Mouse (Mus musculus) liver, embryonic 14.5 days (tissue): ENCODE data around the gene Trpv5. TPM values are rescaled to one million over a fixed set of nuclear protein-coding genes. Genes with fewer than 3 reads are reported as not detected.

Experiments
- ATAC-seq: fragments of 200-750 bp; cut with Nextera tagmentation; 2 replicates; pipeline ENCODE4 v1.8.0; 2017; ENCODE audit warnings: moderate number of reproducible peaks, mild to moderate bottlenecking, moderate library complexity; ENCODE audit not compliant: insufficient read depth
- DNase-seq, 3 experiments: peaks; one replicate each; pipeline ENCODE4 v3.0.0-alpha.2; 2012 to 2013; ENCODE audit warnings: low read depth in 3 of 3, low spot score in 3 of 3
- H3K27ac ChIP-seq: fragments of 300-500 bp; sonication (generic); 2 replicates; pipeline ENCODE4 v1.5.1; 2014; ENCODE audit warnings: moderate library complexity, mild to moderate bottlenecking, control low read depth, inconsistent platforms
- H3K27me3 ChIP-seq: fragments of 300-500 bp; sonication (generic); 2 replicates; pipeline ENCODE4 v1.6.1; 2014; ENCODE audit warnings: mild to moderate bottlenecking, low read length, moderate library complexity; ENCODE audit not compliant: control insufficient read depth, insufficient read depth
- H3K36me3 ChIP-seq: fragments of 300-500 bp; sonication (generic); replicated peaks from 2 replicates; pipeline ENCODE4 v1.6.1; 2014; ENCODE audit warnings: low read depth; ENCODE audit not compliant: control insufficient read depth, insufficient read depth
- H3K4me1 ChIP-seq, 2 experiments: fragments of 200-500 bp in 1 of 2; fragments of 300-500 bp in 1 of 2; sonication (generic) in 1 of 2; replicated peaks; 2 replicates each; pipeline ENCODE4 v1.6.1; 2012 to 2014; ENCODE audit warnings: antibody characterized with exemption in 1 of 2, inconsistent platforms in 1 of 2, low read length in 1 of 2; ENCODE audit not compliant: control insufficient read depth in 2 of 2, insufficient read depth in 2 of 2
- H3K4me2 ChIP-seq: fragments of 300-500 bp; sonication (generic); 2 replicates; pipeline ENCODE4 v1.6.1; 2014; ENCODE audit warnings: low read depth, mild to moderate bottlenecking, control low read depth, moderate library complexity
- H3K4me3 ChIP-seq, 2 experiments: fragments of 200-500 bp in 1 of 2; fragments of 300-500 bp in 1 of 2; sonication (generic) in 1 of 2; 2 replicates each; pipeline ENCODE4 v1.5.1; 2012 to 2014; ENCODE audit warnings: low read depth in 2 of 2, low read length in 2 of 2, mild to moderate bottlenecking in 2 of 2, control low read depth in 1 of 2, inconsistent platforms in 1 of 2, moderate library complexity in 1 of 2; ENCODE audit not compliant: insufficient read depth in 1 of 2
- H3K9ac ChIP-seq: fragments of 300-500 bp; sonication (generic); replicated peaks from 2 replicates; pipeline ENCODE4 v1.6.1; 2014; ENCODE audit warnings: mild to moderate bottlenecking, control low read depth, moderate library complexity
- H3K9me3 ChIP-seq: fragments of 300-500 bp; sonication (generic); 2 replicates; pipeline ENCODE4 v1.6.1; 2016; ENCODE audit warnings: low read length, mixed read lengths; ENCODE audit not compliant: control insufficient read depth
- CTCF ChIP-seq: IDR thresholded peaks from 2 replicates; pipeline ENCODE4 v1.5.1; 2016; ENCODE audit warnings: antibody characterized with exemption, low read depth, control low read depth
- EP300 ChIP-seq: IDR thresholded peaks from 2 replicates; pipeline ENCODE4 v1.6.1; 2016; ENCODE audit warnings: antibody characterized with exemption, low read depth
- WGBS: fragments of 180-500 bp; shearing (Covaris S2); extraction: QIAGEN DNeasy Blood & Tissue Kit; methylation state at CpG from one replicate; pipeline ENCODE4 v1.1.7; 2014; ENCODE audit not compliant: insufficient replicate concordance; 5-methylcytosine and 5-hydroxymethylcytosine counted together
- polyA plus RNA-seq, 2 experiments: library from polyadenylated mRNA; depleted of rRNA in 1 of 2; stranded (reverse) in 1 of 2; unstranded in 1 of 2; fragments of >200 nt; fragmentation: Nextera tagmentation in 1 of 2; extraction: Ambion mirVana in 1 of 2; gene quantifications; 2 replicates each; pipeline versions ENCODE4 v1.2.1 to v1.2.3; 2012 to 2014

Trpv5 gene
- polyA plus RNA-seq, 2 experiments, result 0.05 to 0.31 TPM

DNA sequence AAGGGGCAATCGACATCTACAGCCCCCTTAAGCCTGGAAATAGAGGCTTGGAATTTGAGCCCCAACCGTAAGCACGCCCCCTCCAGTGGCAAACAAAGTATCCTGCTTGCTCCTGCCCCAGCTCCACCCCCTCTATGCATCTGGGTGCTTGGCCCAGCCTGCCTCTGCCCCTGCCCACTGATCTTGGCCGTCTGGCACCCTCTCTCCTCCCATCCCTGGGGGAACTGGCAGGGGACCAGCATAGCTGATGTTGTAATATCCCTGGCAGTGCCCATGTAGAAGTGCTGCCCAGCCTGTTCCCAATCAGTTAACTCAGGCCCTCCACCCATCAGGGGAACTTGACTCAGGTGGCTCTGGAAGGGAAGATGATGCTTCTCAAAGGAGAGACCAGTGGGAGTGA lies 74.4 kb downstream of the Trpv5 start:
- no peaks in the 10 kb centered on the region for H3K36me3 ChIP-seq
- H3K27me3 ChIP-seq, result no peaks in the 10 kb centered on the region; the same call in 1 of the 2 replicates
- no peak overlapping the region for H3K9ac ChIP-seq
- no peak overlapping the region for H3K27ac ChIP-seq
- no peaks in the 10 kb centered on the region for H3K4me1 ChIP-seq
- TF ChIP-seq EP300 (no peak), CTCF (no peak)
- DNase-seq (no peak), ATAC-seq (no peak)
- H3K4me2 ChIP-seq, result no peak overlapping the region
- WGBS, result 12% methylated on average over 4 of the region's 4 CpGs
- H3K9me3 ChIP-seq, result no peaks in the 10 kb centered on the region
- no peak overlapping the region for H3K4me3 ChIP-seq

GRCm38 (mm10) chr6:41605794-41606104 lies 74.8 kb downstream of the Trpv5 start:
- ATAC-seq (0 out of 2 replicates have a peak, but pooled peaks have one; percentile 2), DNase-seq (no peak)
- H3K27ac ChIP-seq, result no peak overlapping the region
- TF ChIP-seq CTCF (no peak), EP300 (no peak)
- no peaks in the 10 kb centered on the region for H3K4me1 ChIP-seq
- peak overlapping the region; percentile 74 for H3K4me2 ChIP-seq
- H3K9ac ChIP-seq, result peak overlapping the region; percentile 23; the same call in 1 of the 2 replicates
- 7% methylated on average over 7 of the region's 7 CpGs for WGBS
- H3K9me3 ChIP-seq, result no peaks in the 10 kb centered on the region
- H3K36me3 ChIP-seq, result no peaks in the 10 kb centered on the region
- H3K27me3 ChIP-seq, result no peaks in the 10 kb centered on the region; the same call in 1 of the 2 replicates
- peak overlapping the region; percentile 60 to 64; a peak in 3 of 4 replicates for H3K4me3 ChIP-seq

DNA sequence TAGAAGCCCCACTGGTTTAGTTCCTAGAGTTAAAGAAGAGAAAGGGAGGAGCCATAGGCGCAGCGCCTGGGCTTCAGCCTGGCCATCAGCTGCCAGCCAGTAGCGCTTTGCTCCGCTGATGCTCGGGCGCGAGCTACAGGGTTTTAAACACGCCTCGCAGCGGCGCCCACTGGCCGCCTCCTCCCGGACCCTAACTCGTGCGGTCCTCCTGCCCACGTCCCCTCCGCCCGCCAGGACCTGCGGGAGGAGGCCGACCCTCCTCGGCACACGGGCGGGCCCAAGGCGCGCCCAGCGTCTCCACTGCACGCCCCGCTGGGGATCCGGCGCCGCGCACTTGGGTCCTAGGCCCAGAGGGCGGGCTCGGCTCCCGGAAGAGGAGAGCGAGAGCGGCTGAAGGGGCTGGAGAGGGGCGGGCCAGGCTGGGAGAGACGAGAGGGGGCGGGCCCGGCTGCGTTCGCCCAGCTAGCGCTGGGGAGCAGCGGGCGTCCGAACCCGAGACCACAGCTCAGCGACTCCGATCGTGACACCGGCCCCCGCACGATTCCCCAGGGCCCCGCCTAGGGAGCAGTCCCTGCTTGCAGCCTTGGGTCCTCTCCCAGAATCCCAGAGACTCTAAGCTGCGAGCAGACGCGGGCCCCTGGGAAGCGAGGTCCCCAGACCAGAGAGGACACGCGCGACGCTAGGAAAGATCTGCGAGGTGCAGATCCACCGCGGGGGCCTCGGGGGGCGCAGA lies 75.3 kb downstream of the Trpv5 start, which contains the start of gene Ephb6:
TSS of gene Ephb6 (plus strand) at position 422 of the 733 bp plus-strand sequence.
- TF ChIP-seq EP300, result no peak
- no peak for TF ChIP-seq CTCF
- H3K27me3 ChIP-seq, result no peaks in the 10 kb centered on the region; the same call in 1 of the 2 replicates
- H3K9ac ChIP-seq, result peak within 1 kb of the TSS; percentile 43
- H3K4me2 ChIP-seq, result peak within 1 kb of the TSS; percentile 74
- ATAC-seq (peak; percentile 90), DNase-seq (peak in 2 of 3 experiments; percentile 26 to 32)
- no peak within 1 kb of the TSS for H3K27ac ChIP-seq
- H3K36me3 ChIP-seq, result no peaks in the 10 kb centered on the region
- no peaks in the 10 kb centered on the region for H3K4me1 ChIP-seq
- WGBS, result under 1% methylated on average over 60 of the region's 68 CpGs
- peak within 1 kb of the TSS; percentile 60 to 64 for H3K4me3 ChIP-seq
- H3K9me3 ChIP-seq, result no peaks in the 10 kb centered on the region

DNA sequence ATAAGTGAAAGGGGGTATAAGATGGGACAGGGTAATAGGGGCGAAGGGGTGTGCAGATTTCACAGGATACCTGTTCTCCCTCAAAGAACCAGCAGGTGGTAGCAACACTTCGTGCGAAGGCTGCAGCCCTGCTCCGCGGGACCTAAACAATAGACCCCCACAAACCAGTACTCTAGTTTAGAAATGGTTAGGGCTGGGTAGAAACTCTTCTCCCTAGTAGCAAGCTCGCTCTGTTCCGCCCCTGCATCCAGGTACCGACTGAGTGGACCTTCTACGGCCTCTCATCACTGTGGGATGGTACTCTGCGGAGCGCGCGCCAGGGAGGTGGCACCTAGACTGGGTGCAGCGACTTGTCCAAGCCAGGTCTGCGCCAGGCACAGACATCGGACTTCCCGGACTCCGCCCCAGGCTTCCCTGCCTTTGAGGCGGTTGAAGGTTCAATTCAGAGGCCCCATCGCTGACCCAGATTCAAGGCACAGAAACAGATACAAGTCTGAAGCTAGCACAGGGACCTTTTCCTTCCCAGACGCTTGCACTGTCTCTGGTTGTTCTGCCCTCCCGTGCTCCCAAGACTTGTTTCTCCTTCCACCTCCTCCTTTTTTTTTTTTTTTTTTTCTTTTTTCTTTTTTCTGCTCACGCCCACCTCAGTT lies 76.0 kb downstream of the Trpv5 start:
- no peaks in the 10 kb centered on the region for H3K36me3 ChIP-seq
- peak overlapping the region; percentile 60 to 64 for H3K4me3 ChIP-seq
- H3K4me2 ChIP-seq, result peak overlapping the region; percentile 74
- H3K9ac ChIP-seq, result no peak overlapping the region
- under 1% methylated on average over 23 of the region's 23 CpGs for WGBS
- DNase-seq, result peak in 1 of 3 experiments; percentile 16
- no peak overlapping the region for H3K27ac ChIP-seq
- no peaks in the 10 kb centered on the region; the same call in 1 of the 2 replicates for H3K27me3 ChIP-seq
- peak; percentile 69 for TF ChIP-seq CTCF
- no peak for TF ChIP-seq EP300
- ATAC-seq, result peak; percentile 55
- no peaks in the 10 kb centered on the region for H3K9me3 ChIP-seq
- H3K4me1 ChIP-seq, result no peaks in the 10 kb centered on the region

Other genes starting within 250 kb of the Trpv5 start
- not detected in 2 replicates for gene Gm10334, start 234.6 kb downstream of the Trpv5 start, polyA plus RNA-seq (2012; rRNA removed)
- not detected in 2 replicates for gene Gm10334, start 234.6 kb downstream of the Trpv5 start, polyA plus RNA-seq (2014; fragmentation: Nextera tagmentation; extraction: Ambion mirVana)
- not detected in 2 replicates for gene Prss1, start 221.8 kb downstream of the Trpv5 start, polyA plus RNA-seq (2012; rRNA removed)
- gene Prss1, start 221.8 kb downstream of the Trpv5 start, polyA plus RNA-seq (2014; fragmentation: Nextera tagmentation; extraction: Ambion mirVana), result not detected in 2 replicates
- gene Prss2, start 159.0 kb downstream of the Trpv5 start, polyA plus RNA-seq (2012; rRNA removed), result 0.06 and 0.22 TPM in 2 replicates
- 0.29 TPM in 1 of 2 replicates, not detected in the other for gene Prss2, start 159.0 kb downstream of the Trpv5 start, polyA plus RNA-seq (2014; fragmentation: Nextera tagmentation; extraction: Ambion mirVana)
- gene Ephb6, start 75.3 kb downstream of the Trpv5 start, polyA plus RNA-seq (2012; rRNA removed), result 0.49 and 0.58 TPM in 2 replicates
- 0.36 and 1.0 TPM in 2 replicates for gene Ephb6, start 75.3 kb downstream of the Trpv5 start, polyA plus RNA-seq (2014; fragmentation: Nextera tagmentation; extraction: Ambion mirVana)
- 0.03 and 0.08 TPM in 2 replicates for gene Trpv6, start 44.4 kb downstream of the Trpv5 start, polyA plus RNA-seq (2012; rRNA removed)
- gene Trpv6, start 44.4 kb downstream of the Trpv5 start, polyA plus RNA-seq (2014; fragmentation: Nextera tagmentation; extraction: Ambion mirVana), result not detected in 2 replicates
- gene Llcfc1, start 3.7 kb upstream of the Trpv5 start, polyA plus RNA-seq (2012; rRNA removed), result not detected in 2 replicates
- gene Llcfc1, start 3.7 kb upstream of the Trpv5 start, polyA plus RNA-seq (2014; fragmentation: Nextera tagmentation; extraction: Ambion mirVana), result not detected in 2 replicates
- 236 and 313 TPM in 2 replicates for gene Kel, start 23.6 kb upstream of the Trpv5 start, polyA plus RNA-seq (2012; rRNA removed)
- 221 and 240 TPM in 2 replicates for gene Kel, start 23.6 kb upstream of the Trpv5 start, polyA plus RNA-seq (2014; fragmentation: Nextera tagmentation; extraction: Ambion mirVana)
- gene Olfr459, start 94.4 kb upstream of the Trpv5 start, polyA plus RNA-seq (2012; rRNA removed), result not detected in 2 replicates
- gene Olfr459, start 94.4 kb upstream of the Trpv5 start, polyA plus RNA-seq (2014; fragmentation: Nextera tagmentation; extraction: Ambion mirVana), result not detected in 2 replicates
- not detected in 2 replicates for gene Pip, start 166.8 kb upstream of the Trpv5 start, polyA plus RNA-seq (2012; rRNA removed)
- not detected in 2 replicates for gene Pip, start 166.8 kb upstream of the Trpv5 start, polyA plus RNA-seq (2014; fragmentation: Nextera tagmentation; extraction: Ambion mirVana)
- gene Sval2, start 172.2 kb upstream of the Trpv5 start, polyA plus RNA-seq (2012; rRNA removed), result not detected in 2 replicates
- gene Sval2, start 172.2 kb upstream of the Trpv5 start, polyA plus RNA-seq (2014; fragmentation: Nextera tagmentation; extraction: Ambion mirVana), result not detected in 2 replicates